Mouse (Mus musculus) lung, postnatal 0 days (tissue): ENCODE results near the gene Trim3.

Experiments
- CTCF ChIP-seq: IDR thresholded peaks from 2 replicates; pipeline ENCODE4 v1.5.1; 2016; ENCODE audit warnings: antibody characterized with exemption, mild to moderate bottlenecking
- EP300 ChIP-seq: IDR thresholded peaks from 2 replicates; pipeline ENCODE4 v1.6.1; 2016; ENCODE audit warnings: antibody characterized with exemption, mild to moderate bottlenecking, control low read depth

DNA sequence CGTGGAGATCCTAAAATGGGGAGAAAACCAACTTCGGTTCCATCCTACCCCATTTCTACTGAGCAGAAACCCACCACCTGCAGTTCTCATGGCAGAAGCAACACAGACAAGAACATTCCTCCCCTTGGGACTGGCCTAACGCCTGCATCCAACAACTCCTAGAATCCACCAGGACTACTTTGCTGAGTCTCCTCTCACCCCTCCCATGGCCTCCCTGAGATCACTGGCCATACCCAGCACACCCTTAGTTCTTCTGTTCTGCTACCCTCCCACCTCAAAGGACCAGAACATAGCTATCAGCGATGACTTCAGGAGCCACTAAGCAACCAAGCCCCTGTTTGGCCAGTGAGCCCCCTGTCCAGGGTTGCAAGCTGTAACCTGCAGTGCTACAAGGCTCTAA is 62.6 kb downstream of the Trim3 start:
- TF ChIP-seq CTCF (no peak), EP300 (no peak)
